Mouse (Mus musculus) 3134 (cell line): ENCODE data around the gene Malrd1.
"Not testable (repeated sequence)": the region's sequence is repeated elsewhere in the genome, so short reads cannot be mapped to it uniquely, and the experiment has no call there.

Source experiments
- DNase-seq: peaks from one replicate; pipeline ENCODE4 v3.0.0-alpha.2; 2011; ENCODE audit warnings: low spot score; ENCODE audit not compliant: insufficient read length; ENCODE audit errors: extremely low read depth

Malrd1 gene

GRCm38 (mm10) chr2:15526241-15526924 lies at the start of gene Malrd1:
Malrd1 (plus strand) TSS chr2:15526479.
- no peak for DNase-seq

GRCm38 (mm10) chr2:15538643-15539042 lies 12.4 kb downstream of the Malrd1 start:
- no peak for DNase-seq

GRCm38 (mm10) chr2:15613327-15613948 lies 87.2 kb downstream of the Malrd1 start:
- DNase-seq: no peak

GRCm38 (mm10) chr2:15614026-15614425 lies 87.7 kb downstream of the Malrd1 start:
- no peak for DNase-seq

GRCm38 (mm10) chr2:15635761-15636160 lies 109.5 kb downstream of the Malrd1 start:
- DNase-seq: no peak

GRCm38 (mm10) chr2:15643864-15644263 lies 117.6 kb downstream of the Malrd1 start:
- no peak for DNase-seq

GRCm38 (mm10) chr2:15656388-15656787 lies 130.1 kb downstream of the Malrd1 start:
- no peak for DNase-seq

- no peak for DNase-seq
Observed at GRCm38 (mm10) chr2:15702977-15703376, 176.7 kb downstream of the Malrd1 start.

- DNase-seq: no peak
Observed at GRCm38 (mm10) chr2:15740945-15741344, 214.7 kb downstream of the Malrd1 start.

- no peak for DNase-seq
Observed at GRCm38 (mm10) chr2:15744979-15745688, 218.9 kb downstream of the Malrd1 start.

- no peak for DNase-seq
Observed at GRCm38 (mm10) chr2:15784818-15785217, 258.5 kb downstream of the Malrd1 start.

GRCm38 (mm10) chr2:15815724-15816123 lies 289.4 kb downstream of the Malrd1 start:
- no peak for DNase-seq

GRCm38 (mm10) chr2:15869380-15869779 lies 343.1 kb downstream of the Malrd1 start:
- no peak for DNase-seq

GRCm38 (mm10) chr2:15893418-15894120 lies 367.3 kb downstream of the Malrd1 start:
- no peak for DNase-seq

GRCm38 (mm10) chr2:15925432-15925831 lies 399.2 kb downstream of the Malrd1 start:
- no peak for DNase-seq

GRCm38 (mm10) chr2:15926041-15926440 lies 399.8 kb downstream of the Malrd1 start:
- no peak for DNase-seq

- no peak for DNase-seq
Observed at GRCm38 (mm10) chr2:15931479-15931878, 405.2 kb downstream of the Malrd1 start.

- no peak for DNase-seq
Observed at GRCm38 (mm10) chr2:15931924-15932323, 405.6 kb downstream of the Malrd1 start.

GRCm38 (mm10) chr2:15932340-15932739 lies 406.1 kb downstream of the Malrd1 start:
- no peak for DNase-seq

GRCm38 (mm10) chr2:16002925-16003324 lies 476.6 kb downstream of the Malrd1 start:
- DNase-seq: no peak

- not testable (repeated sequence) for DNase-seq
Observed at GRCm38 (mm10) chr2:16017046-16017445, 490.8 kb downstream of the Malrd1 start.
